Mouse (Mus musculus) gastrocnemius, postnatal 25 days (tissue): ENCODE results near the gene Ptges3l. TPM values are rescaled to one million over a fixed set of nuclear protein-coding genes. Genes with fewer than 3 reads are reported as not detected.
"Not testable (repeated sequence)": the region's sequence is repeated elsewhere in the genome, so short reads cannot be mapped to it uniquely, and the experiment has no call there.

Experiments used
- DNase-seq: peaks from one replicate; pipeline ENCODE4 v3.0.0; 2022
- long read RNA-seq, 2 experiments: library from polyadenylated mRNA; stranded (forward); transcript quantifications; one replicate each; pipeline ENCODE4 v2.0.0; 2021
- total RNA-seq, 2 experiments: library from RNA; stranded (reverse); gene quantifications; 1 replicate in 1 of 2; 2 replicates in 1 of 2; pipeline ENCODE4 v1.2.3; 2021

Ptges3l gene
- 100 to 1,000 TPM; 106 to 110 TPM for total RNA-seq
- long read RNA-seq, experiment 1, transcript Ptges3l-202 (6 exons, 1,463 nt) = minor isoform, 13 of 198 reads
- long read RNA-seq, experiment 1, transcript Ptges3l-203 (7 exons, 853 nt) = major isoform, 148 of 198 reads
- long read RNA-seq, experiment 1, partial matches to known transcripts = 22 of 198 reads
- long read RNA-seq, experiment 1, other reads (novel, unspliced or antisense) = 13 of 198 reads
- long read RNA-seq, experiment 2, transcript Ptges3l-203 (7 exons, 853 nt) = major isoform, 124 of 154 reads
- long read RNA-seq, experiment 2, transcript Ptges3l-202 (6 exons, 1,463 nt) = minor isoform, 7 of 154 reads
- long read RNA-seq, experiment 2, partial matches to known transcripts = 16 of 154 reads
- long read RNA-seq, experiment 2, other reads (novel, unspliced or antisense) = 7 of 154 reads

DNA sequence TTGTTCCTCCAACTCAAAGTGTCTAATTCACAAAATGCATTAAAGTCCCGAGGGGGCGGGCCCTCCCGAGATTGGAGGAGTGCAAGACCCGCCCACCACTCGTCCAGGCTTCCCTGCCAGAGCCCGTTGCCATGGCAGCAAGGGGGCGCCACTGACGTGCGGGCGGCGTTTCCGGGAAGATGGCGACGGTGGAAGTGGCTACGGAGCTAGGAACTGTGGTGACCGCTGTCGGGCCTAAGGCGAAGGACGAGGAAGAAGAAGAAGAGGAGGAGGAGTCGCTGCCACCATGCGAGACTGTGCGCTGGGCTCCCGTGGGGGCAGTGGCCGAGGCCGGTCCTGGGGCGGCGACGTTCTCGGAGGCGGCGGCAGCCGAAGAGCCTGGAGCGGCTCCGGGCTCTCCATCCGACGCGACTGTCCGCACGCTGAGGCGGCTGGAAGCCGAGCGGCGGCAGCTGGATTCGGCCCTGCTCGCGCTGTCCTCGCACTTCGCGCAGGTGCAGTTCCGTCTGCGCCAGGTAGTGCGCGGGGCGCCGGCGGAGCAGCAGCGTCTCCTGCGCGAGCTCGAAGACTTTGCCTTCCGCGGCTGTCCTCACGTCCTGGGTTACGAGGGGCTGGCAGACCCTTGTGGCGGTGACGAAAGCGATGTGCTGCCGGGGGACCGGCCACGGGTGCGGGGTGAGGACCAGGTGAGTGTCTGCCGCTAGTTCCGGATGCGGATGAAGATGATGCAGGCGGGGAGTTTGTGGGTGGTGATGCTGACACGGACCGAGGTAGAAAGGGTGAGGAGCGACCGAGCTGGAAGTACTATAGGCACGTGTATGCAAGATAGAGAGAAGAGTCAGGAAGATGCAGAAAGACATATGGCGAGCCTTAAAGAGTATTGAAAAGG is at the start of gene Ptges3l, which contains the start of gene Rundc1:
Gene Ptges3l (minus strand): TSS at position 409 of the 889 bp plus-strand sequence.
Gene Rundc1 (plus strand): TSS at position 161 of the 889 bp plus-strand sequence.
- DNase-seq = peak; percentile 95

GRCm38 (mm10) chr11:101474298-101474697 is 49.2 kb upstream of the Ptges3l start:
- no peak for DNase-seq

DNA sequence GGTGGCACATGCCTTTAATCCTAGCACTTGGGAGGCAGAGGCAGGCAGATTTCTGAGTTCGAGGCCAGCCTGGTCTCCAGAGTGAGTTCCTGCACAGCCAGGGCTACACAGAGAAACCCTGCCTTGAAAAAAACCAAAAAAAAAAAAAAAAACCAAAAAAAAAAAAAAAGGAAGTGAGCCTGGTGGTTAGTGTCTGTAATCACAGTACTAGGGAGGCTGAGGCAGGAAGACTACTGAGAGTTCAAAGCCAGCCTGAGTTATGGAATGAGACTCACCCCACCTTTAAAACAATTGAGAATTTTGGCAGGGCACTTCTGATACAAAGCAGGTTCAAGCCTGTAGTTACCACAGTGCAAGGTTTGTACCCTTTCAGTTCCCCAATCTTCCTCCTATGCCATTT is 48.6 kb upstream of the Ptges3l start:
- DNase-seq = not testable (repeated sequence)

DNA sequence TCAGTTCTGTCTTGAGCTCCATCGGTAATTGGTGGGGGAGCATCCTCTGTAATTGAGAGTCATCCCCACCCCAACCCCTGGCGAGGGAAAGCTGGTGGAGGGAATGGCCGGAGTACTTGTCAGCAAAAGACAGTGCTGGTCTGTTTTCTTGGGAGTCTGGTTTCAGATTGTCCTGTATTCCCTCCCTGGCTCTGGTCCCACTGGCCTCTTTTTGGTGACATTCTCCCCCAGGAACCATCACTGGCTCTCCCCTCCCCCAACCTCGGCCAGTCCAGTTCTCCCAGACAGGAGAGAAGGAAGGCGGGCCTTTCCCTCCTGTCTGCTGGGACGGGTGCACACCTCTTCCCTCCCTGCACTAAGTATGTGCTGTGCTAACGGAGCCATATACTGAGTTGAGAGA is 47.2 kb upstream of the Ptges3l start:
- DNase-seq = no peak

- DNase-seq = no peak
Observed at GRCm38 (mm10) chr11:101471926-101472325, 46.8 kb upstream of the Ptges3l start.

GRCm38 (mm10) chr11:101470206-101470605 is 45.1 kb upstream of the Ptges3l start:
- DNase-seq = no peak

DNA sequence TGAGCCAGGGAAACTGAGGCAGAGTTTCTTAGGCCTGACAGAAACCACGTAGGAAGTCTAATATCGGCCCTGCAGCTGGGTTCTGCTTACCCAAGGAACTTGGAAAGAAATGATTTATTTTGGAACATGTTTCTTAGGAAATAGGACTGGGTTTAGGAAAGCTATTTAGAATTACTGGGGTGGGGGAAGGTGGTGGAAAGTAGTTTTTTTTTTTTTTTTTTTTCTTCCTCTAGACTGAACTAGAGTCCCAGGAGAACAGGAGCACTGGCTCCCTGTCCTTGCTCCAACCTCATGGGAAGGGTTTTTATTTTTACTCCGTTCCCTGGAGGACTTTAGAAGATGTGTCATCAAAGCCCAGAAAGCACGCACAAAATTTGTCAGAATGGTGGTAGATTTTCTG is 44.0 kb upstream of the Ptges3l start:
- DNase-seq = no peak

DNA sequence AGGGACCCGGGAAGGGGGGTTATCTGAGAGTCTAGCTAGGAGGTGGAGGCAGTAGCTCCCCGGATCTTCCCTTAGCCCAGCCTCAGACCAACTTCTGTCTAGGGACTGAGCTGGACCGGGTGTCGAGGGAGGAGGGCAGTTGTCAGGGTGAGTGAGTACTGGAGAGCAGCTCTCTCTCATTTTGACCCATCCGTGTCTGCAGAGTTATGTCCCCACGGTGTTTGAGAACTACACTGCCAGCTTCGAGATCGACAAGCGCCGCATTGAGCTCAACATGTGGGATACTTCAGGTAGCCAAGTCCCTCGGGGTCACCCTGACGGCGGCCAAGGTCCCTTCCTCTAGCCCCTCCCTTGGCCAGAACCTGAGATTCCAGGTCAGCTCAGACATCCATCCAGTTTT is 43.6 kb upstream of the Ptges3l start:
- no peak for DNase-seq

GRCm38 (mm10) chr11:101468263-101468688 is 43.1 kb upstream of the Ptges3l start:
- DNase-seq = no peak

GRCm38 (mm10) chr11:101467477-101468262 is 42.5 kb upstream of the Ptges3l start:
- peak; percentile 70 for DNase-seq

GRCm38 (mm10) chr11:101466552-101466950 is 41.4 kb upstream of the Ptges3l start:
- DNase-seq = not testable (repeated sequence)

DNA sequence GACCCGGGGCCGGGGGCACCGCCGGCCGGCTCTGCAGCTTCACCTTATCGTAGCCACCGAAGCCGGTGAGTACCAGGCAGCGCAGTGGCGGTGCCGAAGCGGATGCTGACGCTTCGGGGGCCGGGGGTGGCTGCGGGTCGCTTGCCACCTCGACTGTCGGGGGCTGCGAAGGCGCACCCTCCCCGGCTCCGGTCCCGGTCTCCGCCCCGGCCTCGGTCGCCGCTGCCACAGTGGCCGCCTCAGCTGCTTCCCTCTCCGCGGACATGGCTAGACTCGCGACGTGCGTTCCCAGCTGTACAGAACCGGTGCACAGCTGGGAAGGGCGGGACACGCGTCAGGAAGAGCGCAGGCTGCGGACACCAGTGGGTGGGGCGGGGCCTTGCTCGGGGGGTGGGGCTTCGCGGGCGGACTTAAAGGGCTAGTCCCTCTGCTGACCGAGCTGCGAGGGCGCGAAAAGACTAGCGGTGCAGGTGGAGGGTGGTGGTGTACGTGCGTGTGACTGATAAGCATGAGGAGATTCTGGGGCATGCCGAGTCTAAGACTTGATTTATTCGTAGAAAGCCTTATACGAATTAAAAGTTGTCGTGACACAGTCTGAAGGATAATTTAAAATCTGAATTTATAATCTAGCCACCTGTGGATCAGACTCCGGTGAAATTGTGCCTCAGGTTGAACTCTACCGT is 40.9 kb upstream of the Ptges3l start, which contains the start of gene Vat1:
Gene Vat1 (minus strand): TSS at position 362 of the 683 bp plus-strand sequence.
- DNase-seq = peak; percentile 80

- DNase-seq = peak; percentile 83
Observed at GRCm38 (mm10) chr11:101465101-101465868, 40.2 kb upstream of the Ptges3l start.

DNA sequence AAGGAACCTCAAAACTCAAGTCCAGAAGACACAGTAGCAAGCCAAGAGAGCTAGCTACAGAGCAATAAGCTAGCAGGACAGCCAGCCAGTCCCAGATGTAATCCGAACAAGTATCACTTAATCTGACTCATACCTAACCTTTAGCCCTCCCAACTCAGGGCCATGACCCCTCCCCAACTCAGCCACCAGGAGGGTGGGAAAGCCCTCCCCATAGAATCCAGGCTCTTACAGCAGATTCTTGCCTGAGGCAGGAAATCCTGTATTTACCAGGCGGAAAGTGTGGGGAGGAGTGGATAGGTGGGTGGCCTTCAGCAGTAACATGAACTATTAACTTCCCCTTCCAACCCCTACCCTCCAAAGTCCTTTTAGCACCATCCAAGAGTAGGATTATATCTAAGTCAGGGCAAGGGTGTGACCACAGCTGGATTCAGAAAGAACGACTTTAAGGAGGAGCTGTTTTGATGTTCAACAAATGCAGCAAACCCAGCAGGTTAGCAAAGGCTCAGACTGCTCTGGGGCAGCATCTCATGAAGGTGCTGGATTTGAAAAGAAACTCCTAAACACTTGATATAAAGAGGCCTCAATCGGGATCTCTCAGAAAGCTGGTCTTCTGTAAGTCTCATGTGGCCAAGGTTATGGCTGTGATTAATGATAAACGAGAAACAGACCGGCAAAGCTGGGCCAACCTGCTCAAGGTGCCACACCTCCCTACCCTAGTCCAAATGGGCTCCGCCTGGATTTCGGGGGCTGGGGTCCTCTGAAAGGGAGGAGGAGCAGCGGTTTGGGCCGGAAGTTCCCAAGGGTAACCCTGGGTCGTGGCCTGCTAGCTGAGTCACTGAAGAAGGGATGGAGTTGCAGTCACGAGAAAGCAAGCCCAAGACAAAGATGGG is 39.3 kb upstream of the Ptges3l start, which contains the start of gene Rnd2:
Gene Rnd2 (plus strand): TSS at position 789 of the 890 bp plus-strand sequence.
- DNase-seq = no peak

GRCm38 (mm10) chr11:101462583-101463440 is 37.7 kb upstream of the Ptges3l start:
- no peak for DNase-seq

DNA sequence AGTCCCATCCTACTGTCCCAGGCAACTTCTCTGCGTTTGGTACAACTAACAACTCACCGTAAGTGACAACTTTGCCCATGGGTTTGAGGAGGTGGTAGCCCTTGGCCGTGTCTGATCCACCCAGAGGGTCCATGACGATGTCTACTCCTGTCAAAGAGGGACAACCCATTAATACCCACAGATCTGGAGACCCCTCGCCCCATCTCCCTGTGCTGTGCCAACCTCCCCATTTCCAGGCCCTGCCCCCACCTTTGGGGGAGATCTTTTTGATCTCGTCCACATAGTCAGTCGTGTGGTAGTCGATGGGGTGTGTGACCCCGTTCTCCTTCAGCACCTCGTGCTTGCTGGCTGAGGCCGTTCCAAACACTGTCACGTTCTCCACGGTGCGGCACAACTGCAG is 37.0 kb upstream of the Ptges3l start:
- DNase-seq = no peak

- no peak for DNase-seq
Observed at GRCm38 (mm10) chr11:101460321-101460720, 35.2 kb upstream of the Ptges3l start.

DNA sequence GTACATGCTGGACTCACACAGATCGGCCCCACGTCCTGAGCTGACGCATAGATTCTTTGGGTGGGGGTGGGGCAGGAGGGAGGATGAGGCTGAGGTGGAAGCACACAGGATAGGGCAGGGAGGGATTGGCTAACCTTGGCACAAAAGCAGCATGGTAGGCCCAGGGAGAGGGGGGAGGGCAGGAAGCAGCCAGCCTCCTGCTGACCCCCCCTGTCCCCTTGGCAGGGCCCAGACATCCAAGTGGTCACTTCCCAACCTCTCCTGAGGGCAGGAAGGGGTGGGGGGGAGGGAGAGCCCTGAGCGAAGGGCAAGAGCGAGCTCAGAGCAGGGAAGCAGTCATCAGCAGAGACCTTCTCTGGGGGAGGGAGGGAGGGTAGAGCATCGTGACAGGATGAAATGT is 34.6 kb upstream of the Ptges3l start:
- DNase-seq = no peak
